Mouse (Mus musculus) thymus, postnatal 4 days (tissue): ENCODE data around the gene Gm498.

Source experiments
- DNase-seq: peaks from one replicate; pipeline ENCODE4 v3.0.0; 2021

The Gm498 gene

DNA sequence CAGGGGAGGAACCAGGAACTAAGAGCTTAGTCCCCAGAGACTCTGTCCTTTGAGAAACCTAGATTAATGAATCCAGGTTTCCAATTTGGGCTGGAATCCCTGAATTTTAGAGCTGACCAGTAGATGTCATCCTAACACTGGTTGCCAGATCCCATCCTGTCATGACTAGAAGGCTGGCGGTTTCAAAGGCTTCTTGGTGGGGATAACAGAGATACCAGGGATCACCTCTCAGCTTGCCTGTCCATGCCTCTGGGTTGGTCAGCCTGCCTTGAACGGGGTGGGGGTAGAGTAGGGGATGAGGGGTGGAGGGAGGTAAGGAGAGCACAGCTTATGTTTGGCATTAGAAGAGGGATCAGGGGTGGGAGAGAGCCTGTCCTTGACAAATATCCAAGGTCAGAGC lies 34.0 kb downstream of the Gm498 start:
- DNase-seq = no peak

GRCm38 (mm10) chr7:143905176-143905575 lies 38.5 kb downstream of the Gm498 start:
- no peak for DNase-seq

DNA sequence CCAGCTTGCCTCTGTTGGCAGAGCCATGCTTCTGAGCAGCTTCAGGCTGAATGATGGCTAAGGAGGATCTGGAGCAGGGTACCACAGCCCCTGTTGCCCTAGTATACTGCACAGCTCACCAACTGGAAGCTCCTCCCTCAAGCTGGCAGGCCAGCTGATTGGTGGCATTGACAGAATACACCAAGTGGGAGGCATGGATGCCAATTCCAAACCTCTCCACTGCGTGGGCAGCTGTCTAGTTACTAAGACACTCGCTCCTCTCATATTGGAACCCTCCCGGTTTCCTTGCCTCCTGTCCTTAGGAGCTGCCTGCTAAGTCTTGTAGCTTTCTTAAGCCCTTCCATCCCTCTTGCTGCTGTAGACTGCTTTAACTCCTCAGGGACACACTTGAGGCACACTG lies 39.0 kb downstream of the Gm498 start:
- no peak for DNase-seq

GRCm38 (mm10) chr7:143913611-143914010 lies 47.0 kb downstream of the Gm498 start:
- no peak for DNase-seq

DNA sequence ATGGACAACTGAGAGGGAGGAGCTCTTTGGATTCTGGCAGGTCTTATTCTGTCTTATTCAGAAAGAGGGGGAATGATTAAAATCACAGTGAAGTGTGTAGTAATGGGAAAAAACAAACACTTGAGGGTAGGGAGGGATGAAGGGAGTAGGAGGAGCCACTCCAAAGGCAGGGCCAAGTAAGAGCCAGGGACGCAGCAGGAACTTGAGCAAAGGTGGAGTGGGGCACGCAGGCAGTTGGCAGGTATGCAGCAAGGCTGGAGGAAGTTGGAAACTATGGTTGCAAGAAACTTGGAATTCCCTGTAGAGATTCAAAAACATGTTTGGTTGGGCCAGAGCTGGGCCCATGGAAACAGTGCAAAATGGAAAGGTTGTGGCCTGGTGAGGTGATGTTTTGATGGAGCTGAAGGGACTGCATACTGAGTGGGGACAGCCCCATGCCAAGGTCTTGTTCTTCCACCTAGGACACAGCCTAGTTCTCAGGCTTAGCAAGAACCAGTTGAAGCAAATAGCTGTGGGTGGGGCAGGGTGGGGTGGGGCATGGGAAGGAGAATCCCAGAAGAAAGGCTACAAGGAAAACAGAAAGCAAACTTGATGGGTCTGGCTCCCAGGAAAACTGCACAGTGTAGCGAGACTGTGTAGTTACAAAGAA lies 52.5 kb downstream of the Gm498 start:
- DNase-seq = no peak

DNA sequence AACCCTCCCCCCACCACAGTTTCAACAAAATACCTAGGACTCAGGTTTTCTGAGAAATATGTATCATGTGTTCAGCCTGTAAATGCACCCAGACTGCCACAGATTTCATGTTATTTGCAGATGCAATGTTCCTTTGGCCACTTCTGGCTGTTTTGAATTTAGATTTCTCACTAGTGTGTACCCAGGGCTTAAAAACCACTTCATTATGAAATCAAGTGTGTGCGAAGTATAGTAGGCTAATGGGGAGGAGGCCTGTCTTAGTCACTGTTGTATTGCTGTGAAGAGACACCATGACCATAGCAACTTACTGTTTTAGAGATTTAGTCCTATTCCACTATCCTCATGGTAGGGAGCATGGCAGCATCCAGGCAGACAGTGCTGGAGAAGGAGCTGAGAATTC lies 63.3 kb downstream of the Gm498 start:
- DNase-seq = no peak

GRCm38 (mm10) chr7:143938647-143939046 lies 72.0 kb downstream of the Gm498 start:
- no peak for DNase-seq

GRCm38 (mm10) chr7:143939476-143939875 lies 72.8 kb downstream of the Gm498 start:
- no peak for DNase-seq

DNA sequence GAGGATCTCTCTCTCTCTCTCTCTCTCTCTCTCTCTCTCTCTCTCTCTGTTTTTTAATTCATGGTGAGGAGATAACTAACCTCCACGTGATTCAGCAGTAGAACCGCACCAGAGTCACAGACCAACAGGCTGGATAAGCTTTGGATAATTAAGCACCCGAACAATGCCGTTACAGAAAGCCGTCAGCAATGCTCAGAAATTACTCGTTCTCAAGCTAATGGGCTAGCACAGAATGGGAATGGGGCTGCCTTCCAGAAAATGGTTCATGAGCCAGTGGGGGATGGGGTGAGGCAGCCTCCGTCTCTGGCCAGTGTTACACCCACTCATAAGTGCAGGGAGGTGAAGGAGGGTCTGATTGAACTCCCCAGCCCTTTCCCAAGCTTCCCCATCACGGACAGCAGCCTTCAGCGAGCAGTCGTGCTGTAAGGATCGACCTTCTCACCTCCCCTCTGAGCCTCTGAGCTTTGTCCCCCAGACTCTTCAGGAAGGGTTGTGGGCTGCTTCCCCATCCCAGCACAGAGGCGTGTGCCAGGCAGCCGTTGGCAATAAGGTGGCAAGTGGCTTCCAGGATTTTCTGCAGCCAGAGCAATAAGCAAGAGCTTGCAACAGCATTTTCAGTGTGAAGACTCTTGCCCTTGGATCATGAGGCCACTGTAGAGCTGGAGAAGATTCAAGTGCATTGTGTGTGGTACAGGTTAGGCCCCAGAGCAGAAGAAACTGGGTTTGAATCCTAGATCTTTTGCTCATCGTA lies 76.5 kb downstream of the Gm498 start:
- no peak for DNase-seq

DNA sequence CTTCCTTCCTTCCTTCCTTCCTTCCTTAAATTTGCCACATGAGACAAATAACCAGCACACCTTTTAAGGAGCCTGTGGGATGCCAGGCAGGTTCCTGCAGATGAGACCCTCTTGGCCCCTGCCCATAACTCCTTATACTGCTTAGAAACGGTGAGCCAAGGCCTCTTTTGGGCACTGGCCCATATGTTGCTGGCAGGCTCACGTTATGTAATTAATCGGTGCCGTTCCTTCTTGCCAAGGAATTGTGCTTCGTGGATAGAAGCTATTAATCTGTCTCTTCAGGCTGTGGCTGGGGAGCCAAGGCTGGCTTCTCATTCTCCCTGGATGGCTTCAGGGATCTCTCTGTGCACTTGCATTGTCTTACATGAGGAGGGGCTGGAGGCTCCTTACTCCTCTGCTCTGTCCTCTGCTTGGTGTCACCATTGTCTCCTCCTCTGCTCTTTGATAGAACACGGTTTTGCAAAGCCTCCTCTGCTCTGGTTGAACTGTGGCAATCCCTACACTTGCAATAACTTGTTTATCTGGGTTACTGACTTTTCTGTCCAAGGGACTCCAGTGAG lies 77.9 kb downstream of the Gm498 start:
- DNase-seq = no peak
